Mouse (Mus musculus): ENCODE measurements at regions not wholly inside any gene's neighbourhood (a gene's known extent, or its start where the extent isn't known, plus 50 kb on each side); places are given as distances from the start of the nearest gene placed in this dataset.

GRCm38 (mm10) chr13:119364160-119364559 is 64.2 kb upstream of the Paip1 start:
- Histone ChIP-seq H3K27me3 (replicated peaks) (no peaks in the 10 kb centered on the region), H3K79me2 (replicated peaks; ENCODE audit: control insufficient read depth, extremely low read depth, insufficient read depth, poor library complexity, severe bottlenecking) (no peaks in the 10 kb centered on the region), H3K4me2 (ENCODE audit: insufficient read depth, low read depth, poor library complexity, severe bottlenecking) (no peak overlapping the region), H3K36me3 (replicated peaks in 1 of 2; ENCODE audit: control insufficient read depth in 1 of 2, insufficient read depth in 1 of 2, low read length in 1 of 2) (peaks cover 9 to 31% of the 10 kb centered on the region in 2 experiments), H3K9me3 (replicated peaks; ENCODE audit: low read length) (peaks cover 2% of the 10 kb centered on the region), H3K4me1 (ENCODE audit: control insufficient read depth in 1 of 2, insufficient read depth in 2 of 2) (peaks cover 2 to 29% of the 10 kb centered on the region in 2 experiments; a peak in 3 of 4 replicates), H3K9ac (ENCODE audit: insufficient read depth, low read depth) (no peak overlapping the region), H3K4me3 (replicated peaks in 1 of 3; ENCODE audit: low read depth in 2 of 3, low read length in 2 of 3, poor library complexity in 1 of 3) (no peak overlapping the region), H3K27ac (ENCODE audit: insufficient read depth, low read depth) (no peak overlapping the region)
- no peak for DNase-seq (ENCODE audit: extremely low read depth)
- in situ Hi-C loops (cut with MboI; ENCODE audit: low pct_ligation_motif_present, low pct_unique_long_range_greater_than_20kb, low sequenced_read_pairs) (loop anchor here (25.0 kb wide), 1 partner anchor 952 kb away; no protein-coding TSS in a partner anchor), dilution Hi-C loops (cut with MboI; ENCODE audit: extremely low pct_ligation_motif_present, extremely low pct_unique_long_range_greater_than_20kb, low sequenced_read_pairs) (no loop called here)
- TF ChIP-seq JUN (IDR thresholded peaks at IDR 0.05; ENCODE audit: insufficient read depth, low read depth, low read length), result no peak
- TF ChIP-seq SMC3 (IDR thresholded peaks at IDR 0.05; ENCODE audit: low read depth, low read length), result no peak
- TF ChIP-seq USF2 (conservative IDR thresholded peaks at IDR 0.05; ENCODE audit: low read depth, low read length), result no peak

GRCm38 (mm10) chr13:119367544-119367943 is 60.9 kb upstream of the Paip1 start:
- H3K4me1 ChIP-seq (ENCODE audit: control insufficient read depth in 1 of 2, insufficient read depth in 2 of 2), result peaks cover 2 to 33% of the 10 kb centered on the region in 2 experiments; a peak in 3 of 4 replicates
- H3K36me3 ChIP-seq (replicated peaks in 1 of 2; ENCODE audit: control insufficient read depth in 1 of 2, insufficient read depth in 1 of 2, low read length in 1 of 2), result peaks cover 5 to 31% of the 10 kb centered on the region in 2 experiments
- no peak overlapping the region for H3K4me2 ChIP-seq (ENCODE audit: insufficient read depth, low read depth, poor library complexity, severe bottlenecking)
- H3K9me3 ChIP-seq (replicated peaks; ENCODE audit: low read length), result no peaks in the 10 kb centered on the region
- peak; percentile 61 for DNase-seq (ENCODE audit: extremely low read depth)
- no peak overlapping the region for H3K27ac ChIP-seq (ENCODE audit: insufficient read depth, low read depth)
- dilution Hi-C loops (cut with MboI; ENCODE audit: extremely low pct_ligation_motif_present, extremely low pct_unique_long_range_greater_than_20kb, low sequenced_read_pairs) (no loop called here), in situ Hi-C loops (cut with MboI; ENCODE audit: low pct_ligation_motif_present, low pct_unique_long_range_greater_than_20kb, low sequenced_read_pairs) (loop anchor here (25.0 kb wide), 1 partner anchor 955 kb away; no protein-coding TSS in a partner anchor)
- H3K79me2 ChIP-seq (replicated peaks; ENCODE audit: control insufficient read depth, extremely low read depth, insufficient read depth, poor library complexity, severe bottlenecking), result no peaks in the 10 kb centered on the region
- no peaks in the 10 kb centered on the region for H3K27me3 ChIP-seq (replicated peaks)
- no peak overlapping the region for H3K9ac ChIP-seq (ENCODE audit: insufficient read depth, low read depth)
- no peak overlapping the region for H3K4me3 ChIP-seq (replicated peaks in 1 of 3; ENCODE audit: low read depth in 2 of 3, low read length in 2 of 3, poor library complexity in 1 of 3)
- peak; percentile 86 for TF ChIP-seq BHLHE40 (IDR thresholded peaks at IDR 0.05; ENCODE audit: low read depth, low read length)
- TF ChIP-seq ZMIZ1 (IDR thresholded peaks at IDR 0.05; ENCODE audit: low read depth, low read length), result no peak
- peak; percentile 59 for TF ChIP-seq EP300 (IDR thresholded peaks at IDR 0.05; ENCODE audit: low read length)

GRCm38 (mm10) chr13:119378404-119379037 is 49.9 kb upstream of the Paip1 start:
- no peaks in the 10 kb centered on the region; a peak in 1 of 4 replicates for H3K4me1 ChIP-seq (ENCODE audit: control insufficient read depth in 1 of 2, insufficient read depth in 2 of 2)
- dilution Hi-C loops (cut with MboI; ENCODE audit: extremely low pct_ligation_motif_present, extremely low pct_unique_long_range_greater_than_20kb, low sequenced_read_pairs), result no loop called here
- no peak for TF ChIP-seq KAT2A (IDR thresholded peaks at IDR 0.05; ENCODE audit: insufficient replicate concordance, low read length)
- TF ChIP-seq JUN (IDR thresholded peaks at IDR 0.05; ENCODE audit: insufficient read depth, low read depth, low read length), result no peak
- TF ChIP-seq ETS1 (conservative IDR thresholded peaks at IDR 0.05; ENCODE audit: low read depth, low read length), result no peak
- TF ChIP-seq MAZ (IDR thresholded peaks at IDR 0.05; ENCODE audit: low read depth, low read length), result no peak
- no peak for TF ChIP-seq E2F4 (IDR thresholded peaks at IDR 0.05; ENCODE audit: insufficient replicate concordance, low read depth, low read length)
- TF ChIP-seq SMC3 (IDR thresholded peaks at IDR 0.05; ENCODE audit: low read depth, low read length), result peak; percentile 49
- TF ChIP-seq ZKSCAN1 (IDR thresholded peaks at IDR 0.05; ENCODE audit: borderline replicate concordance, low read depth, low read length), result no peak
- TF ChIP-seq MAFK (IDR thresholded peaks at IDR 0.05; ENCODE audit: insufficient replicate concordance, low read length), result no peak
- no peak for TF ChIP-seq UBTF (IDR thresholded peaks at IDR 0.05; ENCODE audit: low read depth, low read length)
- no peak for TF ChIP-seq MYC (IDR thresholded peaks at IDR 0.05; ENCODE audit: low read depth, low read length)
- TF ChIP-seq GABPA (IDR thresholded peaks at IDR 0.05; ENCODE audit: insufficient replicate concordance, low read depth, low read length), result no peak
- TF ChIP-seq RCOR1 (conservative IDR thresholded peaks at IDR 0.05; ENCODE audit: low read depth, low read length), result no peak
- TF ChIP-seq ZC3H11A (IDR thresholded peaks at IDR 0.05; ENCODE audit: low read depth, low read length), result no peak; the same call in 1 of the 2 replicates
- no peak for TF ChIP-seq CHD1 (IDR thresholded peaks at IDR 0.05; ENCODE audit: low read depth, low read length)
- TF ChIP-seq CHD2 (IDR thresholded peaks at IDR 0.05; ENCODE audit: low read length), result no peak
- TF ChIP-seq RAD21 (IDR thresholded peaks at IDR 0.05; ENCODE audit: low read depth, low read length), result peak; percentile 74
- TF ChIP-seq TCF12 (IDR thresholded peaks at IDR 0.05; ENCODE audit: low read depth, low read length), result no peak
- no peak for TF ChIP-seq SIN3A (IDR thresholded peaks at IDR 0.05; ENCODE audit: low read length)
- TF ChIP-seq NRF1 (IDR thresholded peaks at IDR 0.05; ENCODE audit: low read depth, low read length), result no peak
- peak; percentile 86 to 87 for TF ChIP-seq CTCF (conservative IDR thresholded peaks at IDR 0.05 in 1 of 2, IDR thresholded peaks at IDR 0.05 in 1 of 2; ENCODE audit: low read depth in 2 of 2, low read length in 2 of 2)

More at GRCm38 (mm10) chr13:119378404-119379037, 49.9 kb upstream of the Paip1 start:
- DNase-seq (ENCODE audit: extremely low read depth), result peak; percentile 71
- in situ Hi-C loops (cut with MboI; ENCODE audit: low pct_ligation_motif_present, low pct_unique_long_range_greater_than_20kb, low sequenced_read_pairs), result no loop called here
- Histone ChIP-seq H3K4me2 (ENCODE audit: insufficient read depth, low read depth, poor library complexity, severe bottlenecking) (no peak overlapping the region), H3K36me3 (replicated peaks in 1 of 2; ENCODE audit: control insufficient read depth in 1 of 2, insufficient read depth in 1 of 2, low read length in 1 of 2) (peaks cover 10 to 39% of the 10 kb centered on the region in 2 experiments), H3K27me3 (replicated peaks) (no peaks in the 10 kb centered on the region), H3K9me3 (replicated peaks; ENCODE audit: low read length) (no peaks in the 10 kb centered on the region), H3K79me2 (replicated peaks; ENCODE audit: control insufficient read depth, extremely low read depth, insufficient read depth, poor library complexity, severe bottlenecking) (no peaks in the 10 kb centered on the region), H3K4me3 (replicated peaks in 1 of 3; ENCODE audit: low read depth in 2 of 3, low read length in 2 of 3, poor library complexity in 1 of 3) (no peak overlapping the region), H3K27ac (ENCODE audit: insufficient read depth, low read depth) (no peak overlapping the region), H3K9ac (ENCODE audit: insufficient read depth, low read depth) (no peak overlapping the region)
